Mouse (Mus musculus): ENCODE results near the gene Rpl24. TPM values are rescaled to one million over a fixed set of nuclear protein-coding genes. Genes with fewer than 3 reads are reported as not detected.
"Not testable (repeated sequence)": the region's sequence is repeated elsewhere in the genome, so short reads cannot be mapped to it uniquely, and the experiment has no call there.

Rpl24 gene
- 417 and 420 TPM in 2 replicates for total RNA-seq (2017)

DNA sequence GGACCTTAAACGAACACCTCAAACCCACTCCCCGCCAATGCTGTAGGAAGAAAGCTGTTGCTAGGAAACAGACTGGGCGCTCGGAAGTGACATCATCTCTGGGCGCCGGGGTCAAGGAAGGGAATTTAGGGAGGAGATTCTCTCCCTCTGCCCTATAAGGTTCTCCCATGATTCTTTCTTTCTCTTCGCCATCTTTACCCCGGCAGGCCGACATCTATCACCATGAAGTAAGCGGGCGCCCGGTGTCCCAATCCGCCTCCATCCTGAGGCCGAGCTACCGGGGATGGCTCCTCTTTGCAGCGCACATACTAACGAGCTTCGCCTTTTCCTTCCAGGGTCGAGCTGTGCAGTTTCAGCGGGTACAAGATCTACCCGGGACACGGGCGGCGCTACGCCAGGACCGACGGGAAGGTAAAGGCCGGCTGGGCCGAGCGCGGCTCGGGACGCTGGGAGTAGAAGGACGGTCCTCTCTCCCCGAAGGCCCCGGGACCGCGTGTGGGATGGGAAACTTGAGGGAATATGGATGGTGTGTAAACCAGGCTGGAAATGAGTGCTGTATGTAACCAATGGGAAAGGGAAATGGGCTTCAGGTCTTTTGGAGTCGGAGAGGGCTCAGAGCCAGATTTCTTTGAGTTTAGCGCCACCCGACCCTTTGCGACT lies at the start of gene Rpl24:
Rpl24 (plus strand) TSS at position 64 of the 660 bp plus-strand sequence.
- ATAC-seq (ENCODE audit: extremely low read depth, insufficient number of reproducible peaks, low FRiP score, poor library complexity, severe bottlenecking) = peak; percentile 95

- no peak for ATAC-seq (ENCODE audit: extremely low read depth, insufficient number of reproducible peaks, low FRiP score, poor library complexity, severe bottlenecking)
Measured at GRCm38 (mm10) chr16:55922079-55922478, 44.0 kb upstream of the Rpl24 start.

- no peak for ATAC-seq (ENCODE audit: extremely low read depth, insufficient number of reproducible peaks, low FRiP score, poor library complexity, severe bottlenecking)
Measured at GRCm38 (mm10) chr16:55924010-55924409, 42.1 kb upstream of the Rpl24 start.

DNA sequence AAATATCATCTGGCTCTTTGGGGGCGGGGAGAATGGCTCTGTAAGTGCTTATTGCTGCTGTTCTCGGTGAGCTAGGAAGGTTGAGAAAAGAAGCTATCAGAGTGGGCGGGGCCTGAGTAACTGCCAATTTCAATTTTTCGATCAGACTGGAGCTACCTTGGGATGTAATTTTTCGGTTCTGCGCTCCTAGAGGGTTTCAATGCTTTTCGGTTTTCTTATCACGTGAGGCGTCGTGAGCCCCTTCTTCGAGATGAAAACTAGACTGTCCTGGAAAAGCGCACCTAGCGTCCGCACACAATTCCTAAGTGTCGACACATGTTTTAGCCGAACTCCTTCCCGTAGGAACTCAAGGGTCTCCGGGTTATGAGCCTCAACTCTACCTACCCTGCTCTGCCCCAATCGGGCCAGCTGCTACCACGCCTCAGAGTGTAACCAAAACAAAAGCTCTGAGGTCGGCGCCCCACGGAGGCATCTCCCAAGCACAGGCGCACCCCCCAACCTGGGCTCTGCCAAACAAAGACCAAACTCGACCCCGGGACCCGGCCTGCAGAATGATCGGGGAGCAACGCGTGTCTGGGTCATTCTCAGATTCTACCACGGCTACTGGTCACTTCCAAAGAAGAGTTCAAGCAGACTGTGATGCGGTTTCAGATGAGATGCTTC lies 32.3 kb upstream of the Rpl24 start:
- ATAC-seq (ENCODE audit: extremely low read depth, insufficient number of reproducible peaks, low FRiP score, poor library complexity, severe bottlenecking) = no peak

GRCm38 (mm10) chr16:55934453-55935037 lies 31.5 kb upstream of the Rpl24 start, which contains the start of gene Cep97:
TSS of gene Cep97 (minus strand) at chr16:55934855.
- ATAC-seq (ENCODE audit: extremely low read depth, insufficient number of reproducible peaks, low FRiP score, poor library complexity, severe bottlenecking) = peak; percentile 98

- no peak for ATAC-seq (ENCODE audit: extremely low read depth, insufficient number of reproducible peaks, low FRiP score, poor library complexity, severe bottlenecking)
Measured at GRCm38 (mm10) chr16:55938761-55939160, 27.3 kb upstream of the Rpl24 start.

GRCm38 (mm10) chr16:55939703-55940102 lies 26.4 kb upstream of the Rpl24 start:
- ATAC-seq (ENCODE audit: extremely low read depth, insufficient number of reproducible peaks, low FRiP score, poor library complexity, severe bottlenecking) = no peak

DNA sequence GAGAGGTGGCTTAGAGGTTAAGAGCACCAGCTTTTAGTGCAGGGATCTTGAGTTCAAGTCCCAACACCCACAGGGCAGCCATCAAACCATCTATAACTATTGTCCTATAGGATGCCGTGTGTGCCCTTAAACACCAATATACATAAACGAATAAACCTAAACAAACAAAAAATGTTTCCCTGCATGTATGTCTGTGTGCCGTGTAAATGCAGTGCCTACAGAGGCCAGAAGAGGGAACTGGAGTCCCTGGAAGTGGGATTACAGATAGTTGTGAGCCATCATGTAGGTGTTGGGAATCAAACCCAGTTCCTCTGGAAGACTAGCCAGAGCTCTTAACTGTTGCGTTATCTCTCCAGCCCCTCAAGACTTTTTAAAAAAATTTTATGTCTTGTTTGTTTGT lies 25.3 kb upstream of the Rpl24 start:
- ATAC-seq (ENCODE audit: extremely low read depth, insufficient number of reproducible peaks, low FRiP score, poor library complexity, severe bottlenecking) = no peak

DNA sequence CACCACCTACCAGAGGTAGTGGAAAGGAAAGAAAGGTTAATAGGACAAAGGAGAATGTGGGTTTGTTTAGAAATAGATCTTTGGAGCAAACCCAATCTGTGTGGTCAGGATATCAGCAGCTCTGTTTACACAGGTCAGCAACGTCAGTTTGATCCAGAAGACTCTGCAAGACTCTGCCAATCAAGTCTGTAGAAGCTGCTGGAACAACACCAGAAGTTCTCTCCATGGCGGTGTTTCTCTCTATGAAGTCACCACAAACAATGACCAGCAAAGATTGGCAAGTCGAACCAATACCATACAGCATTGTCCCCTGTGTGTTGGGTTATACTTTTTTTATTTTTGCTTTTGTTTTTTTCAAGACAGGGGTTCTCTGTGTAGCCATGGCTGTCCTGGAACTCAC lies 18.8 kb upstream of the Rpl24 start:
- ATAC-seq (ENCODE audit: extremely low read depth, insufficient number of reproducible peaks, low FRiP score, poor library complexity, severe bottlenecking) = no peak

DNA sequence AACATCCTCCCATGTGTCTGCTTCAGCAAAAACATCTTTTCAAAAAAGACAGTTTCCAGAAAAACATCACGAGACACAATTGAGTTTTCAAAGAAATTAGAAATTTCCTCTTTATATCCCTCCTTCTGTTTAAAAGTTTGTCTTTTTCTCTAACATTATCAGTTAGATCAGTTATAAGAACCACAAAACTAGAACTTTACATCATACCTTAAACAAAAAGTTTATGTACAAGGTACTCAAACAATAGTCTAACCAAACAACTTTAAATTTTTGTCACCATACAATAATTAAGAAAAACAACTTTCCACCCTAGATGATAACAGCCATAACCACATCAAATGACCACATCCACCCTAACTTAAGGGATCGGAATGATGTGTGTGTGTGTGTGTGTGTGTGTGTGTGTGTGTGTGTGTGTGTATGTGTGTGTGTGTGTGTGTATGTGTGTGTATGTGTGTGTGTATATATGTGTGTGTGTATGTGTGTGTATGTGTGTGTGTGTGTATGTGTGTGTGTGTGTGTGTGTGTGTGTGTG lies 18.1 kb upstream of the Rpl24 start:
- ATAC-seq (ENCODE audit: extremely low read depth, insufficient number of reproducible peaks, low FRiP score, poor library complexity, severe bottlenecking) = not testable (repeated sequence)

DNA sequence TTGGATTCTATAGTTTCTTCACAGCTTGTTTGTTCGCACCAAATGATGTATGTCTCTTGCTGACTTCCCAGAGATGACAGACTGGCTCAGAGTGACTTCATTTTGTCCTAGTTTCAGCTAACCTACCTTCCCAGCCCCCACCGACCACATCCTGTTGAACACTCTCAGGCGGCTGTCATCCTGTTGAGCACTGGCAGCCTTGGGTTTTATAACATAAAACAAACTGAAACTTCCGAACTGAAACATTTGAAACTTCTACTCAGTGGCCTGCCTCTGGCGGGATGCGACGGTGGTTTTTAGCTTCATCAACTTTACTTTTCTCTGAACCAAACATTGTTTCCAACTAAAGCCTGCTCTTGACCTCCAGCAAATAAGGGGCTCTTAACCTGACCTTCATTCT lies 17.1 kb upstream of the Rpl24 start:
- ATAC-seq (ENCODE audit: extremely low read depth, insufficient number of reproducible peaks, low FRiP score, poor library complexity, severe bottlenecking) = peak; percentile 88

DNA sequence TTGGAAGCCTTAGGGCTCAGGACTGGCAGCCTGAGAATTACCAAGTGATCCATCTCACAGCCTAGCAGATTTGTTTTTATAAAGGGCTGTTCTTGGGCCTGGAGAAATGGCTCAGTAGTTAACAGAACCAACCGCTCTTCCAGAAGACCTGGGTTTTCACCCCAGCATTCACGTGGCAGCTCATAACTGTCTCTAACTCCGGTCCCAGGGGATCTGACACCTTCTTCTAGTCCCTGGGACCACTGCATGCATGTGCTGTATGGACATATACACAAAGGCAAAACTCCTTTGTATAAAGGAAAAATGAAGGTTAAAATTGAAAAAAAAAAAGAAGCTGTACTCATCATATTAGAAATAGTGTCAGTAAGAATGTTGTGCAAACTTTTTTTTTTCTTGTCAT lies 15.6 kb upstream of the Rpl24 start:
- no peak for ATAC-seq (ENCODE audit: extremely low read depth, insufficient number of reproducible peaks, low FRiP score, poor library complexity, severe bottlenecking)

DNA sequence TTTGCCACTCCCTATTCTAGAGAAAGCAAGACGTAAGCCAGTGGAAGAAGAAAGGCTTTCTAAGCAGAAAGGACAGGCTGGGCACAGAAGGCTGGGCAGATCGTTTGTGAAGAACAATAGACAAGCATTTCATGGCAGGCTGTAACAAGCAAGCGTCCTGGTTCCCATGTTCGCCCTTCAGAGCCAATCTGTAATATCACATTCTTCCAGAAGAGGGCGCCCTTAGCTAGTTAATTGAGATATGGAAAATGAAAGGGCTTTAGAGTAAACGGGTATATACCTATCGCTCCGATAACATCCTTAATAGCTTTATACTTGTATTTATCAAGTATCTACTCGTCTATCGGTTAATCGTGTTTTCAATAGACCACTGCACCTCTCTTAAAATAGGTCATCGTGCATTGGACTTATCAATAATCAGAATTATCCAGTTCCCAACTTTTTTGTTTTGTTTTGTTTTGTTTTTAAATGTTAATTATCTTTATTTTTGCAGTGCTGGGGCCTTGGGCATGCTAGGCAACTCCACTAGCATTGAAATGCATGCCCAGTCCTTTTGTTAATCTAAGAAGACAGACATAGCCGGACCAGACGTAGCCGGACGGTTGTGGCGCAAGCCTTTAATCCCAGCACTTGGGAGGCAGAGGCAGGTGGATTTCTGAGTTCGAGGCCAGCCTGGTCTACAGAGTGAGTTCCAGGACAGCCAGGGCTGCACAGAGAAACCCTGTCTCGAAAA lies 15.0 kb upstream of the Rpl24 start:
- ATAC-seq (ENCODE audit: extremely low read depth, insufficient number of reproducible peaks, low FRiP score, poor library complexity, severe bottlenecking) = peak; percentile 89

GRCm38 (mm10) chr16:55951679-55952327 lies 14.3 kb upstream of the Rpl24 start:
- no peak for ATAC-seq (ENCODE audit: extremely low read depth, insufficient number of reproducible peaks, low FRiP score, poor library complexity, severe bottlenecking)

GRCm38 (mm10) chr16:55952771-55953170 lies 13.3 kb upstream of the Rpl24 start:
- ATAC-seq (ENCODE audit: extremely low read depth, insufficient number of reproducible peaks, low FRiP score, poor library complexity, severe bottlenecking) = no peak

GRCm38 (mm10) chr16:55954196-55954595 lies 11.9 kb upstream of the Rpl24 start:
- ATAC-seq (ENCODE audit: extremely low read depth, insufficient number of reproducible peaks, low FRiP score, poor library complexity, severe bottlenecking) = not testable (repeated sequence)

DNA sequence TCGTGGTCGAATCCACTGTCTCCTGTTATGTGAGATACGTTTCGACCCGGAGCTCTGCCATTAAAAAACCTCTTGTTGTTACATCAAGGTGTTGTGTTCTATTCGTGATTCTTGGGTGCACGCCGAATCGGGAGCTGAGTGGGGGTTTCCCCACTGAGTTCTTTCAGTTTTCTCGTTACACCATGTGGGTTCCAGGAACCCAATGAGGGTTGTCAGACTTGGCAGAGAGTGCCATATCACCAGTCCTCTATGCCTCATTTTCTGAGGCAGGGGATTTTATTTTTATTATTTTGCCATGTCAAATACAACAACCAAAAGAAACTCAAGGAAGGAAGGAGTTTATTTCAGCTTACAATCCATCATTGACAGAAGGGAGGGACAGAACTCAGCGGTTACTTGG lies 3.0 kb upstream of the Rpl24 start:
- not testable (repeated sequence) for ATAC-seq (ENCODE audit: extremely low read depth, insufficient number of reproducible peaks, low FRiP score, poor library complexity, severe bottlenecking)

GRCm38 (mm10) chr16:55964126-55964949 lies 1.7 kb upstream of the Rpl24 start:
- ATAC-seq (ENCODE audit: extremely low read depth, insufficient number of reproducible peaks, low FRiP score, poor library complexity, severe bottlenecking) = peak; percentile 57; the same call in 1 of the 2 replicates
